ENCODE assay signal across 23 mouse cellular contexts in genomic region chr15:85022211-85022610, GRCm38 (mm10). TPM values are rescaled to one million over a fixed set of nuclear protein-coding genes. Genes with fewer than 3 reads are reported as not detected.
DNase-seq lines count a peak whose midpoint lies in the region; ATAC-seq and TF ChIP-seq lines count a peak whose summit lies in the region.
"Had no signal": no experiment of that assay in that cellular context is flagged by ENCODE, and none has a peak within 500 bp of the region (broad histone marks: within the 10 kb centered on the region; RNA-seq: fewer than 3 reads in every experiment).

No protein-coding gene starts in this region.

- H3K4me1 ChIP-seq in cerebellum, adult 2 months (ENCODE audit: control insufficient read depth, insufficient read depth, low read length): 0 out of 2 replicates have a peak, but pooled peaks cover 1% of the 10 kb centered on the region
- no peaks in the 10 kb centered on the region for H3K4me1 ChIP-seq in heart, adult 2 months (ENCODE audit: control insufficient read depth, insufficient read depth, low read length)
- no peaks in the 10 kb centered on the region for H3K4me1 ChIP-seq in lung, postnatal 0 days (ENCODE audit: insufficient read depth, low read depth, low read length)
- H3K4me1 ChIP-seq in lung, adult 2 months (ENCODE audit: control insufficient read depth, insufficient read depth, low read length): no peaks in the 10 kb centered on the region
- H3K4me1 ChIP-seq: embryonic facial prominence, embryonic 12.5 days had no signal

- WGBS in cerebellum, adult 2 months: 39% methylated on average over 4 of the region's 4 CpGs
- 50% methylated on average over 4 of the region's 4 CpGs for WGBS in heart, adult 2 months
- WGBS in lung, postnatal 0 days: 63% methylated on average over 4 of the region's 4 CpGs
- 52% methylated on average over 4 of the region's 4 CpGs for WGBS in lung, adult 2 months

- intact Hi-C loops in heart, adult 2 months (cut with DNase I): no loop called here
- intact Hi-C loops in heart, postnatal 25 days (cut with DNase I): no loop called here
- intact Hi-C loops in gastrocnemius, postnatal 36 days (cut with DNase I): no loop called here

- H3K9ac ChIP-seq in heart, adult 2 months (ENCODE audit: low read depth, low read length): no peak overlapping the region
- no peak overlapping the region for H3K9ac ChIP-seq in lung, postnatal 0 days (replicated peaks; ENCODE audit: low read depth)
- H3K9ac ChIP-seq: embryonic facial prominence, embryonic 12.5 days; forebrain, embryonic 15.5 days; hindbrain, embryonic 14.5 days; intestine, embryonic 15.5 days had no signal

- no peaks in the 10 kb centered on the region for H3K36me3 ChIP-seq in heart, adult 2 months (ENCODE audit: control insufficient read depth, insufficient read depth, low read length)
- no peaks in the 10 kb centered on the region for H3K36me3 ChIP-seq in lung, postnatal 0 days (ENCODE audit: insufficient read depth, low read length)
- H3K36me3 ChIP-seq: embryonic facial prominence, embryonic 12.5 days; forebrain, embryonic 15.5 days; G1E; hindbrain, embryonic 10.5 days; intestine, embryonic 15.5 days had no signal

- H3K27me3 ChIP-seq in cerebellum, adult 2 months (ENCODE audit: control insufficient read depth, insufficient read depth, low read length): no peaks in the 10 kb centered on the region
- H3K27me3 ChIP-seq in heart, adult 2 months (ENCODE audit: control insufficient read depth, insufficient read depth, low read length): no peaks in the 10 kb centered on the region; the same call in 1 of the 2 replicates
- no peaks in the 10 kb centered on the region for H3K27me3 ChIP-seq in lung, postnatal 0 days (replicated peaks; ENCODE audit: insufficient read depth, low read length)
- H3K27me3 ChIP-seq: forebrain, embryonic 15.5 days; intestine, embryonic 15.5 days had no signal

- no peak overlapping the region for H3K4me3 ChIP-seq in cerebellum, adult 2 months (replicated peaks; ENCODE audit: insufficient read depth, low read depth, low read length)
- no peak overlapping the region for H3K4me3 ChIP-seq in heart, adult 2 months
- no peak overlapping the region for H3K4me3 ChIP-seq in lung, postnatal 0 days (ENCODE audit: low read depth, low read length)
- H3K4me3 ChIP-seq in lung, adult 2 months (replicated peaks; ENCODE audit: extremely low read depth, low read depth, low read length): no peak overlapping the region
- H3K4me3 ChIP-seq: embryonic facial prominence, embryonic 12.5 days; forebrain, embryonic 15.5 days; hindbrain, embryonic 10.5 days; intestine, embryonic 15.5 days had no signal

- no peak overlapping the region for H3K27ac ChIP-seq in cerebellum, adult 2 months (ENCODE audit: insufficient read depth, low read length)
- H3K27ac ChIP-seq in heart, adult 2 months: no peak overlapping the region
- no peak overlapping the region for H3K27ac ChIP-seq in lung, postnatal 0 days (ENCODE audit: low read length)
- H3K27ac ChIP-seq: embryonic facial prominence, embryonic 12.5 days; forebrain, embryonic 15.5 days; hindbrain, embryonic 10.5 days; hindbrain, embryonic 14.5 days; intestine, embryonic 15.5 days had no signal

- no peak for TF ChIP-seq CTCF in cerebellum, adult 2 months (IDR thresholded peaks at IDR 0.05; ENCODE audit: borderline replicate concordance, insufficient read depth, low read depth, low read length)
- TF ChIP-seq CTCF in heart, adult 2 months (IDR thresholded peaks at IDR 0.05): no peak
- no peak for TF ChIP-seq CTCF in lung, postnatal 0 days (IDR thresholded peaks at IDR 0.05)
- TF ChIP-seq CTCF in lung, adult 2 months (IDR thresholded peaks at IDR 0.05; ENCODE audit: insufficient read depth, low read length): no peak

- no peak for TF ChIP-seq POLR2A in cerebellum, adult 2 months (IDR thresholded peaks at IDR 0.05; ENCODE audit: borderline replicate concordance, insufficient read depth, low read length)
- no peak for TF ChIP-seq POLR2A in heart, adult 2 months (IDR thresholded peaks at IDR 0.05; ENCODE audit: insufficient read depth, low read depth, low read length)
- TF ChIP-seq POLR2A in lung, adult 2 months (IDR thresholded peaks at IDR 0.05; ENCODE audit: borderline replicate concordance, extremely low read depth, low read depth, low read length): no peak

- no peak overlapping the region for H3K4me2 ChIP-seq in lung, postnatal 0 days (replicated peaks; ENCODE audit: low read depth, low read length)
- H3K4me2 ChIP-seq: embryonic facial prominence, embryonic 12.5 days; forebrain, embryonic 15.5 days; heart, embryonic 11.5 days; hindbrain, embryonic 14.5 days; intestine, embryonic 15.5 days had no signal

- no peak for TF ChIP-seq EP300 in heart, adult 2 months (IDR thresholded peaks at IDR 0.05; ENCODE audit: insufficient read depth, low read depth, low read length)
- no peak for TF ChIP-seq EP300 in lung, postnatal 0 days (IDR thresholded peaks at IDR 0.05)

- peak; percentile 47 for ATAC-seq in lung, postnatal 0 days
- ATAC-seq: CD4-positive, CD25-positive, alpha-beta regulatory T cell, adult 4 months; forebrain, embryonic 15.5 days; intestine, embryonic 15.5 days had no signal

- H3K9me3 ChIP-seq in lung, postnatal 0 days (ENCODE audit: low read length): no peaks in the 10 kb centered on the region
- H3K9me3 ChIP-seq: embryonic facial prominence, embryonic 12.5 days; forebrain, embryonic 15.5 days; G1E; hindbrain, embryonic 10.5 days; intestine, embryonic 15.5 days had no signal

- no peaks in the 10 kb centered on the region for H3K79me2 ChIP-seq in heart, adult 2 months (replicated peaks; ENCODE audit: control insufficient read depth, insufficient read depth, low read length)

- peak; percentile 33 to 44 for DNase-seq in cerebellum, postnatal 10 days
- no peak for DNase-seq in cerebellum, adult 2 months
- peak; percentile 32 to 48 for DNase-seq in heart, adult 2 months
- DNase-seq in heart, postnatal 25 days (ENCODE audit: low spot score): no peak
- no peak for DNase-seq in lung, postnatal 0 days (ENCODE audit: low spot score)
- no peak for DNase-seq in lung, adult 2 months
- DNase-seq in gastrocnemius, postnatal 36 days: peak; percentile 30 to 56
- DNase-seq: adrenal gland, adult 8-10 months; adrenal gland, postnatal 36 days; B cell, adult 2 months; cerebellum, adult 8-10 months; cerebellum, postnatal 25 days; kidney, adult 2 months had no signal

RNA-seq across cellular contexts. Expression of gene Upk3a, which starts 5.3 kb away (rescaled TPM):
- polyA plus RNA-seq in cerebellum, adult 2 months (2012; rRNA removed): 0.20 and 0.22 TPM in 2 replicates
- total RNA-seq in heart, adult 2 months (2021): not detected
- polyA plus RNA-seq in heart, adult 2 months (2012; rRNA removed): 0.39 TPM in 1 of 2 replicates, not detected in the other
- not detected for total RNA-seq in heart, postnatal 25 days (2021)
- 33.6 and 41.0 TPM in 2 replicates for polyA plus RNA-seq in lung, postnatal 0 days (2015; fragmentation: Nextera tagmentation; extraction: Ambion mirVana)
- 2.0 and 3.0 TPM in 2 replicates for polyA plus RNA-seq in lung, adult 2 months (2012; rRNA removed)
- not detected for total RNA-seq in gastrocnemius, postnatal 36 days (2021)
- total RNA-seq: adrenal gland, adult 8-10 months; adrenal gland, postnatal 36 days; G1E; granulocyte monocyte progenitor cell, adult 5-6 weeks had no signal
- polyA plus RNA-seq: CD4-positive, CD25-positive, alpha-beta regulatory T cell, adult 4 months; forebrain, embryonic 11.5 days; G1E; heart, embryonic 11.5 days had no signal

RNA-seq across cellular contexts. Expression of gene Fam118a, which starts 6.5 kb away (rescaled TPM):
- 17.1 and 17.4 TPM in 2 replicates for polyA plus RNA-seq in cerebellum, adult 2 months (2012; rRNA removed)
- total RNA-seq in heart, adult 2 months (2021): 1 to 10 TPM; 6.1 to 6.3 TPM
- 4.7 and 6.3 TPM in 2 replicates for polyA plus RNA-seq in heart, adult 2 months (2012; rRNA removed)
- total RNA-seq in heart, postnatal 25 days (2021): 1 to 10 TPM; 5.8 to 6.4 TPM
- 18.2 and 18.9 TPM in 2 replicates for polyA plus RNA-seq in lung, postnatal 0 days (2015; fragmentation: Nextera tagmentation; extraction: Ambion mirVana)
- polyA plus RNA-seq in lung, adult 2 months (2012; rRNA removed): 6.7 and 7.0 TPM in 2 replicates
- 1 to 10 TPM; 3.9 to 5.4 TPM for total RNA-seq in gastrocnemius, postnatal 36 days (2021)

RNA-seq across cellular contexts. Expression of gene 5031439G07Rik, which starts 33.9 kb away (rescaled TPM):
- polyA plus RNA-seq in cerebellum, adult 2 months (2012; rRNA removed): 100 and 116 TPM in 2 replicates
- 10 to 100 TPM; 28.9 to 36.1 TPM for total RNA-seq in heart, adult 2 months (2021)
- 13.1 and 15.8 TPM in 2 replicates for polyA plus RNA-seq in heart, adult 2 months (2012; rRNA removed)
- 10 to 100 TPM; 20.5 to 21.3 TPM for total RNA-seq in heart, postnatal 25 days (2021)
- 4.3 and 4.6 TPM in 2 replicates for polyA plus RNA-seq in lung, postnatal 0 days (2015; fragmentation: Nextera tagmentation; extraction: Ambion mirVana)
- 17.1 and 23.2 TPM in 2 replicates for polyA plus RNA-seq in lung, adult 2 months (2012; rRNA removed)
- 10 to 100 TPM; 78.0 to 86.5 TPM for total RNA-seq in gastrocnemius, postnatal 36 days (2021)

Comparison
In these comparisons a context has a peak if more than half of its experiments do, and no peak if none do; other contexts are left out.
1. DNase-seq: peak in cerebellum, postnatal 10 days (2 of 2), heart, adult 2 months (2 of 2) and gastrocnemius, postnatal 36 days (2 of 2); none in cerebellum, adult 2 months (0 of 2), heart, postnatal 25 days (single experiment), lung, postnatal 0 days (single experiment) and lung, adult 2 months (single experiment).